Mouse (Mus musculus): ENCODE results near the gene Sfta2.

DNA sequence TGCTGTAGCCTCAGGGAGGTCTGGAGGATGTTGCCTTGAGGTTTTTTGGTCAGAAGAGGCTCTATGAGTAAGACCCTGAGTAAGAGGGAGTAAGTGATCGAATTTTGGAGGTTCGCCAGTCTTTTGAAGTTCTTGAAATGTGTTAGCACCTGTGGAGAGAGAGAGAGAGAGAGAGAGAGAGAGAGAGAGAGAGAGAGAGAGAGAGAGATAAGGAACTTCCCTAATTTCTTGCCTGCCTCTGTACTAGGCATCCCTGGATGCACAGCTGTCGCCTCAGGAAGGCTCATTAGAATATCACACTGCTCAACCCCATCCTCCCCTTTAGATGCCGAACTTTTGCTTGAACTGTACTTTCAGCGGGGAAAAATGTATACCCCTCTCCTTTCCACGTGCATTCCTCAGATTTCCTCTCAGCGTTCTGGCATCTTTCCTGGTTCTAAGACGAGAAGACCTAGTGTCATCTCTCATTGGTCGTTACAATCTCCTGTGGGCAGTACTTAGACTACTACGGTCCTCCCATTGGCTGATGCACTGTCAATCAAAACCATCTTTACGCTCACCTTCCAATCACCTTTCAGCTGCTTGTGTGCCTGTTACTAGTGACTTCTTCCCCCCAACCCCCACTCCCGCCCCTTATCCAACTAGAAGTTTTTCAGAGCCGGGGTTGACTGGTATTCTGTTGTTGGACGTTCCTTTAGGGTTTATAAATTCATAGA is 37.3 kb downstream of the Sfta2 start:
- TF ChIP-seq CTCF (IDR thresholded peaks at IDR 0.05) (no peak), EP300 (IDR thresholded peaks at IDR 0.05) (no peak)
